Comparison of ENCODE assay signal across 24 mouse cellular contexts in genomic region chr10:95945086-95945485, GRCm38 (mm10). TPM values are rescaled to one million over a fixed set of nuclear protein-coding genes. Genes with fewer than 3 reads are reported as not detected.
A peak's percentile ranks its signal among the peaks of the same experiment; 100 is the strongest.
DNase-seq lines count a peak whose midpoint lies in the region; ATAC-seq and TF ChIP-seq lines count a peak whose summit lies in the region.
"Had no signal": no experiment of that assay in that cellular context is flagged by ENCODE, and none has a peak within 500 bp of the region (broad histone marks: within the 10 kb centered on the region; RNA-seq: fewer than 3 reads in every experiment).

No protein-coding gene starts in this region.

- no peak overlapping the region for H3K27ac ChIP-seq in heart, adult 2 months
- peak overlapping the region; percentile 57; the same call in 1 of the 2 replicates for H3K27ac ChIP-seq in embryonic fibroblast, embryonic 13.5 days (ENCODE audit: insufficient read depth, low read length)
- peak overlapping the region; percentile 17 for H3K27ac ChIP-seq in macrophage
- H3K27ac ChIP-seq in hindbrain, postnatal 0 days: no peak overlapping the region
- H3K27ac ChIP-seq: embryonic facial prominence, embryonic 10.5 days; embryonic facial prominence, embryonic 12.5 days; forebrain, embryonic 13.5 days; forebrain, embryonic 15.5 days had no signal

- H3K4me2 ChIP-seq in hindbrain, postnatal 0 days (ENCODE audit: low read depth, low read length): no peak overlapping the region
- H3K4me2 ChIP-seq: embryonic facial prominence, embryonic 12.5 days; forebrain, embryonic 13.5 days; forebrain, embryonic 15.5 days had no signal

- intact Hi-C loops in heart, adult 2 months (cut with DNase I): no loop called here

- H3K36me3 ChIP-seq in heart, adult 2 months (ENCODE audit: control insufficient read depth, insufficient read depth, low read length): peaks cover 10% of the 10 kb centered on the region
- no peaks in the 10 kb centered on the region for H3K36me3 ChIP-seq in macrophage (ENCODE audit: inconsistent target)
- H3K36me3 ChIP-seq in hindbrain, postnatal 0 days (ENCODE audit: insufficient read depth, low read length): no peaks in the 10 kb centered on the region
- H3K36me3 ChIP-seq: embryonic facial prominence, embryonic 12.5 days; forebrain, embryonic 15.5 days had no signal

- TF ChIP-seq POLR2A in heart, adult 2 months (IDR thresholded peaks at IDR 0.05; ENCODE audit: insufficient read depth, low read depth, low read length): no peak
- TF ChIP-seq POLR2A in embryonic fibroblast, embryonic 13.5 days (IDR thresholded peaks at IDR 0.05; ENCODE audit: low read depth, low read length): no peak

- peaks cover 5% of the 10 kb centered on the region for H3K4me1 ChIP-seq in heart, adult 2 months (ENCODE audit: control insufficient read depth, insufficient read depth, low read length)
- H3K4me1 ChIP-seq in embryonic fibroblast, embryonic 13.5 days (ENCODE audit: control insufficient read depth, insufficient read depth, low read length): no peaks in the 10 kb centered on the region
- H3K4me1 ChIP-seq in hindbrain, postnatal 0 days (ENCODE audit: insufficient read depth, low read length): peaks cover 10% of the 10 kb centered on the region; the same call in 1 of the 2 replicates

- 94% methylated on average over 1 of the region's 1 CpGs for WGBS in heart, adult 2 months
- WGBS in macrophage (ENCODE audit: missing documents): 82% methylated on average over 1 of the region's 1 CpGs
- 96% methylated on average over 1 of the region's 1 CpGs for WGBS in hindbrain, postnatal 0 days

- TF ChIP-seq CTCF in heart, adult 2 months (IDR thresholded peaks at IDR 0.05): no peak
- no peak for TF ChIP-seq CTCF in embryonic fibroblast, embryonic 13.5 days (IDR thresholded peaks at IDR 0.05; ENCODE audit: borderline replicate concordance, insufficient read depth, low read length)
- TF ChIP-seq CTCF in hindbrain, postnatal 0 days (IDR thresholded peaks at IDR 0.05; ENCODE audit: low read depth): no peak

- peak; percentile 4 for DNase-seq in heart, adult 11 months
- no peak for DNase-seq in heart, adult 2 months
- peak; percentile 73 for DNase-seq in 3T3-L1 (ENCODE audit: low read depth, low spot score)
- DNase-seq in spleen, postnatal 14 days (ENCODE audit: low spot score in 2 of 2): no peak
- no peak for DNase-seq in right cerebral cortex, postnatal 36 days (ENCODE audit: low spot score in 2 of 2)
- DNase-seq in hindbrain, postnatal 0 days (ENCODE audit: low spot score): no peak
- DNase-seq: adrenal gland, adult 8-10 months; adrenal gland, postnatal 14 days; adrenal gland, postnatal 36 days; cerebellum, adult 11-12 months; cerebellum, adult 2 months; cerebellum, adult 9-10 months; cerebellum, postnatal 10 days; cerebellum, postnatal 25 days; forebrain, postnatal 0 days had no signal

- H3K9me3 ChIP-seq in hindbrain, postnatal 0 days (ENCODE audit: low read length): no peaks in the 10 kb centered on the region
- H3K9me3 ChIP-seq: embryonic facial prominence, embryonic 10.5 days; embryonic facial prominence, embryonic 12.5 days; forebrain, embryonic 13.5 days; forebrain, embryonic 15.5 days had no signal

- H3K79me2 ChIP-seq in heart, adult 2 months (replicated peaks; ENCODE audit: control insufficient read depth, insufficient read depth, low read length): peaks cover 10% of the 10 kb centered on the region
- H3K79me2 ChIP-seq in macrophage (ENCODE audit: inconsistent target): peaks cover 89% of the 10 kb centered on the region

- ATAC-seq in hindbrain, postnatal 0 days: no peak
- ATAC-seq: activated CD4-positive, CD25-positive, alpha-beta regulatory T cell, adult 4 months; forebrain, embryonic 13.5 days; forebrain, embryonic 15.5 days; forebrain, postnatal 0 days; Patski had no signal

- no peak overlapping the region for H3K9ac ChIP-seq in heart, adult 2 months (ENCODE audit: low read depth, low read length)
- H3K9ac ChIP-seq in hindbrain, postnatal 0 days (replicated peaks; ENCODE audit: low read length): no peak overlapping the region
- H3K9ac ChIP-seq: embryonic facial prominence, embryonic 12.5 days; forebrain, embryonic 13.5 days; forebrain, embryonic 15.5 days; forebrain, postnatal 0 days had no signal

- no peak overlapping the region for H3K4me3 ChIP-seq in heart, adult 2 months
- H3K4me3 ChIP-seq in embryonic fibroblast, embryonic 13.5 days (ENCODE audit: insufficient read depth, low read length): no peak overlapping the region
- no peak overlapping the region for H3K4me3 ChIP-seq in macrophage (ENCODE audit: inconsistent target)
- H3K4me3 ChIP-seq in hindbrain, postnatal 0 days (ENCODE audit: low read length): no peak overlapping the region
- H3K4me3 ChIP-seq: embryonic facial prominence, embryonic 10.5 days; embryonic facial prominence, embryonic 12.5 days; erythroblast, embryonic 14.5 days; forebrain, embryonic 13.5 days; forebrain, embryonic 15.5 days had no signal

- TF ChIP-seq EP300 in heart, adult 2 months (IDR thresholded peaks at IDR 0.05; ENCODE audit: insufficient read depth, low read depth, low read length): no peak

- H3K27me3 ChIP-seq in heart, adult 2 months (ENCODE audit: control insufficient read depth, insufficient read depth, low read length): no peaks in the 10 kb centered on the region
- no peaks in the 10 kb centered on the region for H3K27me3 ChIP-seq in hindbrain, postnatal 0 days (ENCODE audit: insufficient read depth, low read length)
- H3K27me3 ChIP-seq: embryonic facial prominence, embryonic 12.5 days; forebrain, embryonic 13.5 days; forebrain, embryonic 15.5 days; Patski had no signal

RNA-seq across cellular contexts. Expression of gene Eea1, which starts 4.6 kb away (rescaled TPM):
- 10 to 100 TPM; 30.3 to 30.9 TPM for total RNA-seq in heart, adult 2 months (2021)
- 3.1 and 6.6 TPM in 2 replicates for polyA plus RNA-seq in heart, adult 2 months (2012; rRNA removed)
- polyA plus RNA-seq in embryonic fibroblast, embryonic 13.5 days (2011; ENCODE audit: insufficient read length, low read depth, missing spikeins): 34.8 and 35.3 TPM in 2 replicates
- 100 to 1,000 TPM; 191 to 899 (median 305) TPM for total RNA-seq in macrophage (2018; cell fraction: chromatin; rRNA removed)
- total RNA-seq in macrophage (2018; cell fraction: cytosol; rRNA removed): 100 to 1,000 TPM in 2 of 26 experiments, 10 to 100 TPM in 24; 44.5 to 117 (median 63.4) TPM
- 100 to 1,000 TPM; 106 to 459 (median 215) TPM for total RNA-seq in macrophage (2018; cell fraction: nucleus; rRNA removed)
- polyA plus RNA-seq in macrophage (2018): 36.0 to 58.4 TPM (median 45.9 TPM) in 3 replicates
- 12.3 and 14.6 TPM in 2 replicates for total RNA-seq in hindbrain, postnatal 0 days (2014; rRNA removed)
- 27.3 and 27.5 TPM in 2 replicates for polyA plus RNA-seq in hindbrain, postnatal 0 days (2015; fragmentation: Nextera tagmentation; extraction: Ambion mirVana)

Comparison
In these comparisons a context has a peak if more than half of its experiments do, and no peak if none do; other contexts are left out.
1. DNase-seq: peak in heart, adult 11 months (single experiment) and 3T3-L1 (single experiment); none in heart, adult 2 months (0 of 2), spleen, postnatal 14 days (0 of 2), right cerebral cortex, postnatal 36 days (0 of 2) and hindbrain, postnatal 0 days (single experiment).
2. H3K27ac ChIP-seq: peak in embryonic fibroblast, embryonic 13.5 days (single experiment) and macrophage (single experiment); none in heart, adult 2 months (single experiment) and hindbrain, postnatal 0 days (single experiment).